Mouse (Mus musculus) stomach, embryonic 16.5 days (tissue): Measurements from ENCODE around the gene Zic2. TPM values are rescaled to one million over a fixed set of nuclear protein-coding genes. Genes with fewer than 3 reads are reported as not detected.

ENCODE experiments used
- ATAC-seq: fragments of 200-750 bp; cut with Nextera tagmentation; 2 replicates; pipeline ENCODE4 v1.8.0; 2017; ENCODE audit warnings: moderate number of reproducible peaks, moderate TSS enrichment; ENCODE audit not compliant: insufficient read depth, low FRiP score
- H3K27ac ChIP-seq: fragments of 300-500 bp; sonication (generic); 2 replicates; pipeline ENCODE4 v1.5.1; 2014; ENCODE audit warnings: low read length
- H3K27me3 ChIP-seq: fragments of 300-500 bp; sonication (generic); 2 replicates; pipeline ENCODE4 v1.6.1; 2014; ENCODE audit warnings: low read length, control low read depth, mixed read lengths; ENCODE audit not compliant: control insufficient read depth, insufficient read depth
- H3K36me3 ChIP-seq: fragments of 300-500 bp; sonication (generic); 2 replicates; pipeline ENCODE4 v1.6.1; 2014; ENCODE audit warnings: low read length; ENCODE audit not compliant: control insufficient read depth, insufficient read depth
- H3K4me1 ChIP-seq: fragments of 300-500 bp; sonication (generic); 2 replicates; pipeline ENCODE4 v1.6.1; 2014; ENCODE audit warnings: low read length, control low read depth, mixed read lengths; ENCODE audit not compliant: control insufficient read depth, insufficient read depth
- H3K4me2 ChIP-seq: fragments of 300-500 bp; sonication (generic); 2 replicates; pipeline ENCODE4 v1.6.1; 2014; ENCODE audit warnings: low read depth, low read length, mixed read lengths
- H3K4me3 ChIP-seq: fragments of 300-500 bp; sonication (generic); replicated peaks from 2 replicates; pipeline ENCODE4 v1.5.1; 2014; ENCODE audit warnings: mild to moderate bottlenecking, low read length
- H3K9ac ChIP-seq: fragments of 300-500 bp; sonication (generic); 2 replicates; pipeline ENCODE4 v1.6.1; 2014; ENCODE audit warnings: low read length
- H3K9me3 ChIP-seq: fragments of 300-500 bp; sonication (generic); replicated peaks from 2 replicates; pipeline ENCODE4 v1.6.1; 2016; ENCODE audit warnings: low read length, control low read depth; ENCODE audit not compliant: control insufficient read depth
- WGBS: fragments of 180-500 bp; shearing (Covaris S2); extraction: QIAGEN DNeasy Blood & Tissue Kit; methylation state at CpG from one replicate; pipeline ENCODE4 v1.1.7; 2014; 5-methylcytosine and 5-hydroxymethylcytosine counted together
- polyA plus RNA-seq: library from polyadenylated mRNA; unstranded; fragments of >200 nt; fragmentation: Nextera tagmentation; extraction: Ambion mirVana; gene quantifications from 2 replicates; pipeline ENCODE4 v1.2.1, GENCODE M21; 2015

The Zic2 gene
- polyA plus RNA-seq, 1 experiment from 2014 or later: not detected

DNA sequence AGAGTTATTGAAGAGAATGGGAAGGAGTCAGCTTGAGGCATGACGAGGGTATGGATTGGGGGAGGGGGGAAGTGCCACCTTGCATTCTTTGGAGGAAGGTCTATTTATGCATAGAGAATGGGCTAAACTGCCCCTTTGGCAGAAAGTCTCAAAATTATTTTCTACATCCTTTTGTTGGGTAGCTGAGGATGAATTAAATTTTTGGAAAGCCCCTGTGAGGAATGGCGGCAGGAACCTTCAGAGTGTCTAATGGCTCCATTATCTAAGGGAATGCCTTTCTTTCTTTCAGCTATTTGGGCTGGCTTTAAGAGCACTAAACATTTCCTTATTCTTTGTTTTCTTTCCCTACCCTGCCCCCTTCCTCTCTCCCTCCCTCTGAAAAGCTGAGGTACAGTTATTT is 5.1 kb downstream of the Zic2 start:
- no peak for ATAC-seq

DNA sequence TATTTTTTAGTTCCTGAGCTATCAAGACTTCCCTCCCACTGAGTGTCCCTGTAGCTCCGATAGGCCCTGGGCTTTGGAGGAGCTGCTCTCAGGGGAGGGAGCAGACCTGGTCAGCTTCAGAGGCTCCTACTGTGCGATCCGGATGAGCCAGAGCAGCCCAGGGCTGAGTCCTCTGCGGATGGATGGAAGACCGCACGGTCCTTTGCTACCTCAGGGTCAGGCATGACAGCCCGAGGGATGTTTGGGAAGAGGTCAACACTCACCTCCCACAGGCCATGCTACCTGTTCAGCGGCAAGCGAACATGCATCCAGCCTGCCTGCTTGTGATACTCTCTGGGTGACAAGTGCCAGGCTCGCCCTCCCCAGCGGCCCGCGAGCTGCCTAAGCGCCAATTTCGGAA is 5.9 kb downstream of the Zic2 start:
- no peak overlapping the region for H3K27ac ChIP-seq
- H3K9ac ChIP-seq: no peak overlapping the region
- H3K4me1 ChIP-seq: 0 out of 2 replicates have a peak, but pooled peaks cover under 1% of the 10 kb centered on the region
- H3K27me3 ChIP-seq: peaks cover 89% of the 10 kb centered on the region
- WGBS: 5% methylated on average over 15 of the region's 15 CpGs
- H3K9me3 ChIP-seq: no peaks in the 10 kb centered on the region
- no peaks in the 10 kb centered on the region for H3K36me3 ChIP-seq
- H3K4me2 ChIP-seq: no peak overlapping the region
- no peak overlapping the region for H3K4me3 ChIP-seq
- no peak for ATAC-seq

More for the DNA sequence above, 5.1 kb downstream of the Zic2 start:
- Histone ChIP-seq H3K4me2 (no peak overlapping the region), H3K27me3 (peaks cover 91% of the 10 kb centered on the region), H3K9me3 (no peaks in the 10 kb centered on the region), H3K27ac (no peak overlapping the region), H3K9ac (no peak overlapping the region), H3K4me1 (0 out of 2 replicates have a peak, but pooled peaks cover 6% of the 10 kb centered on the region), H3K4me3 (no peak overlapping the region), H3K36me3 (no peaks in the 10 kb centered on the region)
- WGBS: 3% methylated on average over 2 of the region's 2 CpGs

DNA sequence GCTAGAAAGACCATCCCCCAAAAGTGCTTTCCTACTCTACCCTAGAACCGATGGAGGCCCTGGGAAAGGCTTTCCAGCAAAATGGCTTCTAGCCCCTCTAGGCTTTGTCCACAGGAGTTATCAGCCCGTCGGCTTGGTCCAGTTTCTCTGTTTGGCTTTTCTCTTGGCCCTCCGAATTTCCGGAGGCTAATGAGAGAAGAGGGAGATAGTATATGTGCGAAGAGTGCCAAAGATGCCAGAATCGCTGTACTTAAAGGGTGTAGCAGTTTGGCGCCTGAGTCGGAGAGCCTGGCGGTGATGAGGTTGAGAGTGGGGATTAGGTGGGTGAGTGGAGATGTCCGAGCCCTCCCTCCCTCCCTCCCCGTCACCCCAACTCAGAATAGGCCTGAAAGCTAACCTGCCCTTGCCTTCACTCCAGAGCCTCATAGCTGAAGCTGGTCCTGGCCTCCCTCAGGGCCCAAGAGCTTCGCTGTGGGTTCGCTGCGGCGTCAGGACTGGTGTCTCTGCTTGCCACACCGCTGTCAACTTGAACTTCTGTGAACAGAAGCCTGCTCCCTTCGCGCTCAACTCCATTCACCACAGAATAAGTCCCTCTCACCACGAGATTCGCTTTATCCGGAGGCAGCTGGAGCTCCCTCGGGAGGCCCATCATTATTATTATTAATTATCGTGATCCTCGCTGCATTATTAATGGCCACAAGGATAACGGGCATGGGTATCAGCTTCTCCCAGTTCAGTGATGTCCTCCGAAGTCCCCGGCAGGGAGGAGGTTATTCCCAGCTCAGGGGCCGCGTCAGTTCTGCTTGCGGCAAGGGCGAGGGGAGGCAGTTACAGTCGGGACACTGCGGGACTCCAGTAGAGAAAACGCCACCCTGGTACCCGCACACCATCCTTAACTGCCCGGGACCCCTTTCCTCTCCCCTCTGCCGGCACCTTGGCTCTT is 7.1 kb downstream of the Zic2 start:
- Histone ChIP-seq H3K27me3 (peaks cover 86% of the 10 kb centered on the region), H3K4me3 (no peak overlapping the region), H3K9ac (no peak overlapping the region), H3K4me2 (no peak overlapping the region), H3K36me3 (no peaks in the 10 kb centered on the region), H3K9me3 (no peaks in the 10 kb centered on the region), H3K4me1 (no peaks in the 10 kb centered on the region), H3K27ac (no peak overlapping the region)
- no peak for ATAC-seq
- WGBS: 1% methylated on average over 38 of the region's 38 CpGs

DNA sequence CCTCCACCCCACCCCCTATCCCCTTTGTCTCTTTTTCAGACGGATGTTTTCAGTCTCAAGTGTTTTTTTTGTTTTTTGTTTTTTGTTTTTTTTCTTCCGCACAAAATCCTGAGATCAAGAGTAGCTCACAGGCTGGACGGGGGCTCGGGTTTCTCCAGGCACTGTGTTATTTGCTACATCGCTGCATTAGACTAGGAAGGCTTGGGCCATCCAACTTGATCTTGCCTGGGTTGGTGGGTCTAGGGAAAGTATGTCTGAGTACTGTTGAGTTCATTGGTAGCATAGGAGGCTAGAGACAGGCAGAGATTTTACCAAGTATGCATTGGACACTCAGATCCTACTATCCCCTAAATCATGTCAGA is 7.8 kb downstream of the Zic2 start:
- Histone ChIP-seq H3K9me3 (no peaks in the 10 kb centered on the region), H3K36me3 (no peaks in the 10 kb centered on the region), H3K27ac (no peak overlapping the region), H3K9ac (no peak overlapping the region), H3K27me3 (peaks cover 82% of the 10 kb centered on the region), H3K4me3 (no peak overlapping the region), H3K4me1 (no peaks in the 10 kb centered on the region), H3K4me2 (no peak overlapping the region)
- 2% methylated on average over 5 of the region's 5 CpGs for WGBS
- ATAC-seq: no peak

DNA sequence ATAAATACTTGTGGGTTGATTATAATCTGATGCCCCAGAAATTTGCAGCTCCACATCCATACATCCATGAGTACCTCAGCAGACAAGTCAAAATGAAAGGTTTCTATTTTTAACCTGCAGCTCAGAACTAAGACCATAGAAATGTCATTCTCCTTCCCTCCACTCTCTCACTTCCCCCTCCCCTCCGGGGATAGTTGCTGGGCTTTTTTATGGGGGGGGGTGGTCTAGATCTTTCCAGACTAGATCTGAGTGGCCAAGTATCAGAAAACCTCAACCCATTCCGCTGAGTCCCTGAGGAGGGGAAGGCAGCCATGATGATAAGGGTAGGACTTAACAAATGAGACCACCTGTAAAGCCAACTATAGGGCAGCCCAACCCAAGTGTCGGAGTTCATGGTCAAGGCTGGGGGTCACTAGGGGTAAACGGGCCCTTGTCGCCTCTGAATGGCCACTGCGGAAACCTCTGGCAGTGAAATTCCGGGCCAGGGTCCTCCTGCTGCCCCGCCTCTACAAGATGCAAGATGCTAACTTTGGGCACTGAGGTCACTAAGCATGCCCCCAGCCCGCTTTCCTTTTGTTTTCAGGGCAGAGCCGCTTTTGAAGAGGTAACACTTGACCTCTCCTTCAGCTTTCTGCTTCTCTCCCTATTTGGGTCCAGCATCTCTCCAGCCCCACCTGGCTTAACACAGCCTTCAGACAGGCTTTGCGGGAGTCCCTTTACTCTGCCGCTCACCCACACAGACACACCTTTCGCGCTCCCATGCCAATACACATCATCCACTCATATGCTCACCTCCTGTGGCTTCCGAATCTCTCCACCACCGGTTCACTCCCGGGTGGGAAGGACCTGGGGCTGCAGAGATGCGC is 8.6 kb downstream of the Zic2 start:
- ATAC-seq: no peak
- Histone ChIP-seq H3K9ac (no peak overlapping the region), H3K9me3 (no peaks in the 10 kb centered on the region), H3K36me3 (no peaks in the 10 kb centered on the region), H3K4me1 (no peaks in the 10 kb centered on the region), H3K4me3 (no peak overlapping the region), H3K27me3 (peaks cover 75% of the 10 kb centered on the region), H3K4me2 (no peak overlapping the region), H3K27ac (no peak overlapping the region)
- WGBS: 4% methylated on average over 18 of the region's 18 CpGs

DNA sequence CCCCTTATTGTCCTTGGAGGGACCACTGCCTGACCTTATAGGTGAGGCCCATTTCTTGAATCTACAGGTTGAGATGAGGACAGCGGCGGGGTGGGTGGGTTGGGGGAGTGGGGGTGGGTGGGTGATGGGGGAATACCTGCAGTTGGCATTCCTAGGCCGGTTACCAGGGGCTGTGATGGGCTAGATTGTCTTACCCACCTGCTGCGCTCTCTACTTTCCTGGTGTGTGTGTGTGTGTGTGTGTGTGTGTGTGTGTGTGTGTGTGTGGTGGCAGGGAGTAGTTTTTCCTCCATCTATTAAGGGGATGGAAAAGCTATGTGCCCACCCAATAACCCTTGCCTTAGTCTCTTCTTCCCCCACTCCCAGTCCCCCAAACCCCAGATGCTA is 9.2 kb downstream of the Zic2 start:
- H3K36me3 ChIP-seq: no peaks in the 10 kb centered on the region
- no peak overlapping the region for H3K9ac ChIP-seq
- ATAC-seq: no peak
- no peak overlapping the region for H3K27ac ChIP-seq
- no peaks in the 10 kb centered on the region for H3K9me3 ChIP-seq
- H3K4me1 ChIP-seq: no peaks in the 10 kb centered on the region
- no peak overlapping the region for H3K4me3 ChIP-seq
- peaks cover 75% of the 10 kb centered on the region for H3K27me3 ChIP-seq
- no peak overlapping the region for H3K4me2 ChIP-seq
- 3% methylated on average over 4 of the region's 4 CpGs for WGBS

DNA sequence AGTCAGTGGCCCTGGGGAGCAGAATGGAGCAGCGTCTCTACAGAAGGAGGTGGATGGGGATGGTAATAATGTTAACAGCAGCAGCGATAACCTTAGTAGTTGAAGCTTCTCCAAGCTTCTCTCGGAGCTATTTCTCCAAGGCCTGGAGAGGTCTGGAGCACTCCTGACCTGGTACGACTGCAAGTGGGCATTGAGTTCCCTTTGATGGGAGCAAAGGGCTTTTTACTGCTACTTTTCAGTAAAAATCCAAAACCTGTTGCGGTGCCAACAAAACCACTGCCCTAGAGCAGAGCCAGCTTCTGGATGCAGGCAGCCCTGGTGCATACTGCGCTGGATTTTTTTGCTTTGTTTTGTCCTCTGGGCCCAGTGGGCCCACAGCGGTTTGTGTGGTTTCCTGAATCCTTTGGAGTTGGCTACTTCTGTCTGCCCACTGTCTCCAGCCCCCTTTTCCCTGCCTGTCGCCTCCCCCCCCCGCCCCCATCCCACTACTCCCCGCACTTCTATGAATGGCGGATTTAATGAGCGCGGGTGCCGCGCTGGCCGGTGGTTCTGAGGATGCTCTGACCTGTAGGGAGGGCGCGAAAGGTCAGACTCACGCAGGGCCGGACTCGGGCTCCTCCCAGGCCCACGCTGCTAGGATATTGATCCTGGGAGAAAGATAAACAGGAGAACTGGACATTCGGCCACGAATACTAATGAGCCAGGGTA is 9.8 kb downstream of the Zic2 start:
- Histone ChIP-seq H3K27ac (no peak overlapping the region), H3K36me3 (no peaks in the 10 kb centered on the region), H3K9me3 (no peaks in the 10 kb centered on the region), H3K27me3 (peaks cover 76% of the 10 kb centered on the region), H3K4me1 (no peaks in the 10 kb centered on the region), H3K4me3 (no peak overlapping the region), H3K9ac (no peak overlapping the region), H3K4me2 (no peak overlapping the region)
- under 1% methylated on average over 23 of the region's 24 CpGs for WGBS
- no peak for ATAC-seq

DNA sequence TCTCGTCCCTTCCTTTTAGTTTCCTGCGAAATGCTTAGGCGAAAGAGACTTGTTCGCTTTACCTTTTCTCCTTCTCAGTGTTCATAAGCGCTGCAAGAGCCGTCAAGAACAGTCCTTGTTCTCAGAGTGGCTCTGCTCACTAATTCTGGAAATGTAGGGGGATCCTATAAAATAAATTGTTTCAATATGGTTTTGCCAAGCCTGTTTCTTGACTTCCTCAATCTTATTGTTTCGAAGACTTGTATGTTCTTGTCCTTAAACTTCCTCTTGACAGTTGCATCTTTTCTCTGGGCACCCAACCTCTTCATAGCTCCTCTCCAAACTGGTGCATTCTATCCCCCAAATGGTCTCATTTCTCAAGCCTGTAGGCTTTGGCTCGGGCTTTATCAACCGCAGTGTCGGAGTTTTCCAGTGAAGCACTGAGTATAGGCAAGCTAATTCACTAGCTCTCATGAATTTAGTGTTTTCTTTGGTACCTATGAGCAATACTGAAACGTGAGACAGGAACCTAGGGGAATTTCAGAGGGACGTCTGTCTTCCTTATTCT is 10.5 kb downstream of the Zic2 start:
- Histone ChIP-seq H3K9me3 (no peaks in the 10 kb centered on the region), H3K9ac (no peak overlapping the region), H3K4me2 (no peak overlapping the region), H3K27me3 (peaks cover 74% of the 10 kb centered on the region), H3K27ac (no peak overlapping the region), H3K4me3 (no peak overlapping the region), H3K36me3 (no peaks in the 10 kb centered on the region), H3K4me1 (no peaks in the 10 kb centered on the region)
- WGBS: 4% methylated on average over 12 of the region's 12 CpGs
- ATAC-seq: no peak
